Mouse (Mus musculus) testis, postnatal 14 days (tissue): ENCODE results near the gene Ube2d2b.
A peak's percentile ranks its signal among the peaks of the same experiment; 100 is the strongest.

Experiments used
- DNase-seq: peaks from one replicate; pipeline ENCODE4 v3.0.0; 2021; ENCODE audit warnings: low spot score

The Ube2d2b gene

DNA sequence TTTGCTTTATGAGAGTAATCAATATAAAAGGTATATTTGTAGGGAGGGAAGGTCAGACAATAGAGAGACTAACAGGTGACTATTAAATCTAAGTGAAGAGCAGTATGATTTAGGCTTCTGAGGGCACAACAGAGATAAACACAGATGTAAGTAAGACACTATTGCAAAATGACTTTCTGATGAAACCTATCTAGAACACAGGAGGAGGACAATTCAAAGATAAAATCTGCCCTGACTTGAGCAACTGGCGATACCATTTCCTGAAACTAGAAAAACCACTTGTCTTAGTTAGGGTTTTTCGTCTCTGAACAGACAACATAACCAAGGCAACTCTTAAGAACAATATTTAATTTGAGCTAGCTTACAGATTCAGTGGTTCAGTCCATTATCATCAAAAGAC, 25.6 kb downstream of the Ube2d2b start:
- no peak for DNase-seq

DNA sequence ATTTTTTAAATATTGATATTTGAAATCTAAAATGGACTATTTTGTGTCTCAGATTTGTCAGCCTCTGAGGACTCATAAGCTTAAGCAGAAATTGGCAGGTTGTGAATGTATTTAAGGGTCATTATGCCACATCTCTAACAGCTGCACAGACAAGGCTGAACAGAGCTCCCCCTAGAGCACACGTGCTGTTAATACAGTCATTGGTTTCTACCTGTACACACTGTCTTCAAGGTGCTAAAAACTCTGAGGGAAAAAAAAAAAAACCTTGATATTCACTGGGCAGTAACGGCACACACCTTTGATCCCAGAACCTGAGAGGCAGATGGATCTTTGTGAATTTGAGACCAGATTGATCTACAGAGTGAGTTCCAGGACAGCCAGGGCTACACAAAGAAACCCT, 29.1 kb downstream of the Ube2d2b start:
- no peak for DNase-seq

DNA sequence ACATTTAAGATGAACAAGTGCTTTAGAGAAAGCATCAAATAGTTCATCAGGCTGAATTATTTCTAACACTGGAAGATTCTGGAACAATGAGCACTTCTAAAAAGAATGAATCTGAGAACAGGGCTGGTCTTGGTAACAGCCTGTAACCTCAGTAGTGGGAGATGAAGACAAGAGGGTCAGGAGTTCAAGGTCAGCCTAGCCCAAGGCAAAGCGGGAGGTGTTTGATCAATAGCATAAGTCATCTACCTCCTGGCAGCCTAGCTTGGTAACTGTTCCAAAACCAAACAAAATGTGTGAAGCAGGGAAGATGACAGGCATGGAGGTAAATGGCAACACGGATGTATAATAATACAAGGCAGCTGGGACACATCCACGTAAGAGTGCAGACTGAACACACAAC, 34.1 kb downstream of the Ube2d2b start:
- peak; percentile 19 for DNase-seq

DNA sequence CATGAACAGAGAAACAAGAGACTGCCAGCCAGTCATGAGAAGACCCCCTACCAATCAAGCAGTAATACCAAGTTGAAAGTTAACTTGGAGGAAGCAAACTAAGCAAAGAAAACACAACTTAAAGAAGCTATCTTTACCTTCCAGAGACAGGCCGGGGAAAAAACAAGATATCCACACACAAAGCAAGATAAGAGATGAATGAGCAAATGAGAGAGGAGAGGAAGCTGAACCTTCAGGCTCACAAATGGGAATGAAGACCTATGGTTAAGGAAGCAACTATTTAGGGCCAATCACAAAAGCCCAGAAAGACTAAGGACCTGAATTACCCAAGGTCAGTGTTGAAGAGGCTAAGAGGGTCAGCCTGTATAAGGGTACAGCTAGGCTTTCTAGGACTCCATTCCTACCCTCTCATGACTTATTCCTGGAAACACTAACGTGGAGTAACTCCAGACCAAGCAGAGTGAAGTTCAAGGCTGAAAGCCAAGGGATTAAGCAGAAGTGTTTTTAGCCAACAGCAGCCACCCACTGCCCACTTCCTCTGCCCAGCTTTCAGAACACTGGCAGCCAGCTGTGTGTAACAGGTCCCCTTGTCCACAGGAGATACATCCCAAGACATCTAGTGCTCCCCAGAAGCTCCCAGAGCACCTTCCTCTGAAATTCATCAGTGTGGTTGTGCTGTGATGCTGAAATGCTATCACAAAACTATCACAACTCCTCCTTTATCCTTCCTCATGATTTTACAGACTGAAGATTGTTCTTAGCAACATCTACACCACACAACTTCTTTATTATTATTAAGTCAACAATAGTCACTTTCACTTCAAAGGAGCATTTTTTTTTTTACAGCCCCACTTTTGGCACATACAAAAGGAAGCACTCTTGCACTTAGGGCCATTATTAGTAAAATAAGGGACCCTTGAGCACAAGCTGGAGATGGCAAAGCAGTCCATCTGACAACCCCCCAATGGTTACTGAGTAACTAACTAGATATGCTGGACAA, 36.5 kb downstream of the Ube2d2b start:
- no peak for DNase-seq

DNA sequence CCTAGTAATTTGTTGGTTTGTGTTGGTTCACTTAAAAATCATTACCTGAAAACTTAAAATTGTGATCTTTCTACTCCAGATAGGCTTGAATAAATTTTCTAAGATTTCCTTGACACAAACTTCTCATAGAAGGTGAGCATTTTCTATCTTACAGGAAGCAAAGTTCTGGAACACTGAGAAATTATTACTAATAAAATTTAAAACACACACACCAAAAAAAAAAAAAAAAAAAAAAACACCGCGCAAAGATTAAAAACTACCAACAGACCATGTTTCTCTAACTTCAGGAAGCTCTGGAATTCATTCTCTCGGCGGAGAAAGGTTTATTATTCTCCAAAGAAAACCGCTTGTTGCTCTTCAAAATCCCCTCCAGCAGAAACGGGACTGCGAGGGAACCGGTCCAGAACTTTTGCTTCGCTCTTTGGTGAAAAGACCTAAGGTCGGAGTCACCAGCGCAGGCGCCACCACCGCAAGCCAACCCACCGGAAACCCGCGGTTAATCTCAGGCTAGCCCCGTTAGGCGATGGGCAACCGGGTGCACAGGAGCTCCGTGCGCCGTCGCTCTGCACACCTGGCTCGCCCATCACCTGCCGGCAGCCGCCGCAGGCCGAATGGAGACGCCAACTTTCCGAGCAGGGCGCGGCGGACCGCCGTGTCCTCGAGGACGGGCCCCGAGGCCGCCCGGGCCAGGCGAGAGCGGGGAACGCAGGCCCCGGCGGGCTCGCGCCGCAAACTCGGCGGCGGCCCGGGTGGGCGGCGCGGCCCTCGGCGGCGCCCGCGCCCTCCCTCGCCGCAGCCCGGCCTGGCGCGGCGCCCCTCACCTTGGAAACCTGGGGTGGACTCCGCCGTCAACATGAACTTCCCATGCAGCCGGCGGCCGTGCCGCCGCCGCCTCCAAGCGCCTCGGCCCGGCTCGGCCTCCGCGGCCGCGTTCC, 38.3 kb downstream of the Ube2d2b start:
- DNase-seq: peak; percentile 77

DNA sequence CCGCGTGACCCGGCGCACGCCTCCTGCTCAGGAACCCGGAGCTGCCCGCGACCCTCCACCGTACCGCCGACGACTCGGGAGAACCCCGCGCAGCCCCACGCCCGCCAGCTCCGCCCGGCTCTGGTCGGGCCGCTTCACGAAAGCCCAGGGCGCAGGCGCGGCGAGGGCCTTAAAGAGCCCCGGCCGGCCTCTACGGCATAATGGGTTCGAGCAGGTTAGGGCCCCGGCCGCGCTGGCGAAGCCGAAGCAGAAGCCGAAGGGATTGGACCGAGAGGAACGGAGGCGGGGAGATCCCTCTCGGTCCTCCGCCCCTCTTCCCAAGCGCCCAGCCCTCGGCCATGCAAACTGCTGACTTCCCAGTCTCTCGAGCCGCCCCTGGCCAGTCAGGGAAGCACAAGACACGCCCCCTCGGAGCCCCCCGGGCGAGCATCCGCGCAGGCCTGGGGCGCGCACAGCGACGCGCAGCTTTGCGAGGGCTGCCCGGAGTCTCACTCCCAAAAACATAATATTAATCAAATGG, 39.1 kb downstream of the Ube2d2b start:
- DNase-seq: peak; percentile 93

DNA sequence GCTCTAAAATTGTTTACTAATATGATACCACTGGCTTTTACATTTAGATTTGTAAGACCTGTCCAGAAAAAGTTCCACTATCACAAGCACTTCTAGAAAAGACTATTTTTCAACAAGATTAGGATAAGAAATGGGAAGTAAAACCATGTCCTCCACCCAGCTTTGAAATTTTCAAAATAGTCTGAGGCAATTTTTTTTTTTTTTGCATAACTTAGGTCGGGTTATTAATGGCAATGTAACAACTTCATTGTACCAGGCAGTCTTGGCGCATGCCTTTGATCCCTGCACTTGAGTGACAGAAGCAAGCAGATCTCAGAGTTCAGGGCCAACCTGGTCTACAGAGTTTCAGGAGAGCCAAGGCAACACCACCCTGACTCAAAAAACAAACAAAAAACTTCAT, 39.8 kb downstream of the Ube2d2b start:
- DNase-seq: no peak

DNA sequence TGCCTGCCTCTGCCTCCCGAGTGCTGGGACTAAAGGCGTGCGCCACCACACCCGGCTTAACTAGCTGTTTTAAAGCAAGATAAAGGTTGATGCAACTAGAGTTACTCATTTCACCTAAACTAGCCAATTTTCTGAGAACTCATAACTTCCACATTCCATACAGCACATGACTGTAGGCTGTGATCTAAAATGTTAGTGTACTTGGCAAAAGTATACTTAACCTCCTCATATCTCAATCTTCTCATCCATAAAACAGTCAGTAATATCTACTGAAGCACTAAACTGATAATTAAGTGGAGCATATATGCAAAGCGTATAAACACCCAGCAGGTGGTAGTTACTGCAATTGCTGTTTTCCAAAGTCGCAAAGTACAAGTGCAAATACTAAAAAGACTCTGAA, 43.4 kb downstream of the Ube2d2b start:
- no peak for DNase-seq

DNA sequence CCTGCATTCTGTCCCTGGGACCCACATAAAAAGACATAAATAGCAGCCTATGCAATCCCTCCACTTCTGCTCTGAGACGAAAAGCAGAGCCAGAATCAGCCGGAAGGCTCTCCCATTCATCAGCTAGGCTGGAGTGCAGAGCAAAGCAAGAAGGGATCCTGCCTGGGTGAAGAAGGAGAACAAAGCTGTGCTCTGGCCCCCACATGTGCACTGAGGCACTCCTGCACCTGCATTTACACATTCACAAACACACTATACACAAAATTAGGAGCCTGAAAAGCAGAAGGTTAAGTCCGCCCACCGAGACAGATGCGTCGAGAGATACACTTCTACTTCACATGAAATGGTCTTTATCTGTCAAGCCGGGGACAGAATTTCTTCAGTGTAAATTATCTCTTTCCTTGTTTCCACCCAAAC, 44.0 kb downstream of the Ube2d2b start:
- DNase-seq: no peak

DNA sequence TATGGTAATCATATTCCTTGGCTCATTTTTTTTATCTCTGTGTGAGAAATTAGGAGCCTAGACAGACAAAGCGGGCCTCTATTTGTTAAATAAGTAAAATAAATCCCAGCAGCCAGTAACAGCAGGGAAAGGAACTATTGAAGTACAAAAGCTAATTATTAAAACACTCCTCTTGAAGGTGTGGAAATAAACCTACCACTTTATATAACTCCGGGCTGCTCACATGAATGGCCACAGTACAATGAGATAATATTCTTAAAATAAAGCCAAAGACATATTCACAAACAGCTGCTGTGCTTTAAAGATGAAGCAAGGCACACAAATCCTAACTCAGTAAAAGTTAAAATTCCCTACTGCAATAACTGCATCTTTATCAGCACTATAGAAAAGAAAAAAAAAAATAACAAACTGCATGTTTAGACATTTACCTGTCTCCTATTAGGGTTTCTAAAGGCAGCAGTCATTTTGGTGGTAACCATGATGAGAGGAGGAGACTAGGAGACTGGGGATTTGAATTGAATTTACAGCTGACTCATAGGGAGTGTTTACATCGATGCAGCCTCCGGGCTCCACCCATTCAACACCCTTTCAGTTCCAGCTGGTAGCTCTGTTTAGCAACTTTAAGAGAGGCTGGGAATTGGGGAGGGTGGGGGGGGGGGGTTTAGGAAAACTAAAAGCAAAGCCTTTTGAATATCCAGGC, 44.8 kb downstream of the Ube2d2b start, which contains the start of gene Evi5:
TSS of gene Evi5 (minus strand) at position 547 of the 700 bp plus-strand sequence.
- no peak for DNase-seq

DNA sequence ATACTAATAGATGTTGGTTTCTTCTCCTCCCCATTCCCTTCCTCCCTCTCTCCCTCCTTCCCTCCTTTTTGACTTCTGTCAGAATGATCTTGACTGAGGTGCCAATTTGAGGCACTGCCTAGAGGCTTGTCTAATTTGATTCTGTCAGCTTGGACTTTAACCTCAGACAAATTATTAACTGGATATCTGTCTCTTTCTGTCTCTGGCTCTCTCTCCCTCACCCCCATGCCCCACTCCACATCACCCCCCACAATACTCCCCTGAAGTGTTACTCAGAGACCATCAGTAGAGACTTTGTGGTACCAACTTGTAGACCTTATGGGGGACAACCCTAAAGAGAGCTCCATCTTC, 45.3 kb downstream of the Ube2d2b start:
- no peak for DNase-seq

DNA sequence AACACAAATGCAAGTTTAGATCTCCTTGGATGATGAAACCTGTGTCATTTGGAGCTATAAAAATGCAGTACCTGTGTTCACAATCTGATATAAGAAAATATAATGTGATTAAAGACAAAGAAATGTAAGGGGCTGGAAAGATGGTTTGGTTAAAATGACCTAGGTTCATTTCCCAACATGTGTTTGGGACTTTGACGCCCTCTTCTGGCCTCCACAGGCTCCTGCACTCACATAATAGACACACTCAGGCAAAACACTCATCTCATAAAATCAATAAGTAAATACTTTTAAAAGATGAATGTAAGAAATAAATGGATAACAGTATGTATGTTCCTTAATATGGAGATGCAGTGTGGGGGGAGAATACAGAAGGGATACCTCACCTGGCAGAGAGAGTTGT, 47.2 kb downstream of the Ube2d2b start:
- no peak for DNase-seq

DNA sequence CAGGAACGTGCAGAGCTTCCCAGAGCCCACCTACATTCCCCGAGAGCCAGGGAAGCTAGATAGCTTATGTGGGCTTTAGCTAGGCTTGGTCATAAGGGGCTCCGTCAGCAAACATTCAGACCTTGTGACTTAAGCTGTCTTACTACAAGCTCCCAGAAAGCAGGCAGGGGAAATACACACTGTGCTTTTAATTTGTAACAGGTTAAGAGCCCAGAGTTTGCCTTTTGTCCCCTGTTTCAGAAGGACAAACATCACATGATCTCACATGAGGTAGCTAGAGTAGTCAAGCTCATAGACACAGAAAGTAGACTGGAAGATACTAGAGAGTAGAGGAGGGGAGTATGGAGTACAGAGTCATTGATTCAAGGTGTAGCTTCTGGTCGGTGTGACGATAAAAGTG, 50.8 kb downstream of the Ube2d2b start:
- no peak for DNase-seq
